Mouse (Mus musculus) lung, adult 2 months (tissue): ENCODE data around the gene Rab38.

Experiments
- CTCF ChIP-seq: fragments of 200-500 bp; IDR thresholded peaks from 2 replicates; pipeline ENCODE4 v1.5.1; 2011; ENCODE audit warnings: mild to moderate bottlenecking, low read length, control low read depth; ENCODE audit not compliant: insufficient read depth
- POLR2A ChIP-seq: fragments of 200-500 bp; IDR thresholded peaks from 2 replicates; pipeline ENCODE4 v1.6.1; 2011; ENCODE audit warnings: low read depth, mild to moderate bottlenecking, control low read depth, low read length, borderline replicate concordance; ENCODE audit errors: extremely low read depth

GRCm38 (mm10) chr7:88457827-88458226 lies 27.8 kb downstream of the Rab38 start:
- TF ChIP-seq CTCF (no peak), POLR2A (no peak)
